Mouse (Mus musculus): ENCODE results near the gene Gpr183.

Gpr183 gene

DNA sequence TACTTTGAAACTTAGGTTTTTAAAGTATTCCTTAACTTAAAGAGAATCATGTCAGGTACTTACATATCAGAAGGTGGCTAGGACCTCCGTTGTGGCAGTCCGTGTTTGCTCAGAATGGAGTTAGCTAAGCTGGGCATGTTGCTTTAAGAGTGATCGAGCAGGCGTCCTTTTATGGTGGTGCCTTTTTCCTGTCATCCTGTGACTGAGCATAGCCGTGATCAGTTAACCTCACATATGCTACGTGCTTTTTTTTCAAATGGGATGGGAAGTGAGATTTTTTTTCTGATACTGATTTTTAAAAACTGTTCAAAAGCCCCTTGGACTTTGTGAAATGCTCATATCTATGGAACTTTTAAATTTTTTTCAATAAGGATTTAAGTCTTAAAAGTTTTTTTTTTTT, at the start of gene Gpr183:
Gpr183 (minus strand) TSS at position 206 of the 400 bp plus-strand sequence.
- no peak for DNase-seq

DNA sequence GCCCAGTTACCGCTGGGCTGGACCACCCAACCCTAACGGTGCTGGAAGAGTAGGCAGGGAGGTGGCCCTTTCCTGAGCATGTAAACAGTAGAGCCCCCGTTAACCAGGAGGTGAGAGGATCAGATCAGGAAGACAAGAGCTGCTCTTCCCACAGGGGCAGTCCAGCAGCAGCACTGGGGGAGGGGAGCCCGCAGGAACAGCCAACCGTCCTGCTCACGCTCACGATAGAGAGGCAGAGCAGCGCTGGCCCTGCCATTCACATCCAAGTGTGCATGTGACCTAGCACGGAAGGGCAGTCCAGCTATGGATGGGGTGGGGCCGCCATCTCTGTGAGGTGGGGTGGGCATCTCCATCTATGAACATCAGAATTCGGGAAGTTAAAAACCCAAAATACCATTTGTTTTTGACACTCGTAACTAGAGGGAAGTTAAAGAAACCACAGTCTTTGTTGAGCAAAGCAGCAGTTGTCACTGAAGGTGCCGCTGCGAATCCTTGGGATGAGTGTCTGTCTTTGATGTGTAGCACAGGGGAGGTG, 48.5 kb upstream of the Gpr183 start:
- DNase-seq: no peak

DNA sequence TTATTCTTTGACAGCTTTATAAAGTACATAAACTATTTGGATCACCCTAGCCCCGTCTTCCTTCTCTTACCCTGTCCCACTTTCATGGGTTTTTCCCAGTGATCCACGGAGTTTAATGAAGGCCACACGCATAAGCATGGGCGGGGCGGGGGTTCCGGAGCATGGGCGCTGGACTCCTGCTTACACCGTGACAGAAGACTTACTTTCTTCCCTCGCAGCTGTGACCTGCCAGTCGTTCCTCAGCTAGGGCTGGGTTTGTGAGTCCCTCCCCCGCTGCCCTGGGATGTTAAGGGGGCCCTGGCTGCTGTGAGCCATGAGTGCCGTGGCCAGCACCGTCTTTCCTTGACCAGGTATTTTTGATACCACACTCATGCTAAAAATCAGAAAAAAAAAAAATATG, 47.8 kb upstream of the Gpr183 start:
- DNase-seq: no peak

DNA sequence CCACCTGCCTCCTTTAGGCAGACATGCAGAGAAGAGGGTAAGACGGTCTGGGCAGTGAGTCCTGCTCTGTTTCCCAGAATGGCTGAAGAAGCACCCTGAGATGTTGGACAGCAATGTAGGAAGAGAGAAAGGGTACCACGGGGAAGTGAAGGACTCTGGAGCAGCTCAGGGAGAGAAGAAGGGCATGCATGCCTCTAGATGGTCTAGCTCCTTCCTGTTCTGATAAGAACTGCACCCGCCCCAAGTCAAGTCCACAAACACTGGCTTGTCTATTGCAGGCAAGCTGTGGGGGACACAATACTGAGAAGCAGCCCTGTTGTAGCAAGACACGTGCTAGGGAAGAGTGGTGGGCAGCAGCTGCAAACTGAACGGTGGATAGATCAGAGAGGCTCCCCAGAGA, 47.2 kb upstream of the Gpr183 start:
- DNase-seq: no peak

DNA sequence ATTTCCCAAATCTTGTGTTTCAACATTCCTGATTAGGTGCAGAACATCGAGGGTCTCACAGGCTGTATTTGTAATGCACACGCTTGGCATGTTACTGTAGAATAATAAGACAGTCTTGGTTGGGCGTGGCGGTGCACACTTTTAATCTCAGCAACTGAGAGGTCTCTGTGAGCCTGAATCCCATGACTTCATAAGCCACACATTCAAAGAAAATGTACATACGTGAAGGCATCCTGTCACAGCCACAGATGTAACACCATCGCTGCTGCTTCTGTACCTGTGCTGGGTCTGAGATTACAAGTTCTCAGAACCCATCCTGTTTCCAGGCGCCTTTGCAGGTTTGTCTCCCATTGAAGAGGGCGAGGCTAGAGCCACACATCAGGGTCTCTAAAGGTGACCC, 46.8 kb upstream of the Gpr183 start:
- DNase-seq: no peak

DNA sequence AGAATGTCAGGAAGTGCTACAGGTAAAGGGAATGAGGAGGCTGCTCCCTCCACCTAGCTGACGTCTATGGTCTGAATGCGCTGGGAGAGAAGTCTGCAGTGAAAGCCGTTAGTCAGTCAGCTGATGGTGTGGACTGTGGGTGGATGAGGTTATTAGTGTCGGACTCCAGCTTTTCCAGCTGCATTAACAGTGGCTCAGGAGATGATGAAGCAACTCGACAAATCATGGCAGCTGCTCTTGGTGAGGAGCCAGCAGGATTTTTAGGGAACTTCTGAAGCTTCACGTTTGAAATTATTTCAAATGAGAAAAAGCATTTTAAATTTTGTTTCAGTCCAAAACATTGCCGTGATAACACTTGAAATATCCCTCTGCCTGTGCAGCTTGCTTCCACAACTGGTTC, 45.3 kb upstream of the Gpr183 start:
- DNase-seq: no peak

DNA sequence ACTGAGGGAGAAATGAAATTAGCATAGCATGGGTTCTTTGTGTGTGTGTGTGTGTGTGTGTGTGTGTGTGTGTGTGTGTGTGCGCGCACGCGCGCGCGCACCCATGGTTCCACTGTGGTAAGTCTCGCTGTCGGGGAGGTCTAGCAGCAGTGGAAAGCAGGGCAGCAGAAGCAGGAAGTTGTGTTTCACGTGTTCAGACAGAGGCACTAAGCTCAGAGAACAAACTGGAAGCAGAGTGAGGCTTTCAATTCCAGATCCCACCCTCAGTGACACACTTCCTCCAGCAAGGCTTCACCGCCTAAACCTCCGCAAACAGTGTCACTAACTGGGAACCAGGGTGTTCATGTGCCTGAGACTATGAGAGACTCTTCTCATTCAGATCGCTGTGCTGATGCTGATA, 44.5 kb upstream of the Gpr183 start:
- DNase-seq: peak; percentile 78

DNA sequence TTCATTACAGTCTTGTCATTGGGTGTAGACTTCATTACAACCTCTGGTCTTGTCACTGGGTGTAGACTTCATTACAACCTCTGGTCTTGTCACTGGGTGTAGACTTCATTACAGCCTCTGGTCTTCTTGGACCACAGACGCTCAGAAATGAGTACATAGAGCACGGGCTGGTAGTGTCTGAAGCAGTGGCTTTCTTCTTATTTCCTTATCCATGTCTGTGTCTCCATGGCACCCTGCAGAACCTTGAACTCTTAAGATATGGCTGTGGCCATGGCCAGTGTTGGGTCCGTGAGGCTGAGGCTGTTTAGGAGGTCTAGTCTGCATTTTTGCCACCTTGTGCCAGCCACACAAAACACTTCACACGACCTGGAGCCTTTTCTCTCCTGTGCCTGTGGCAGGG, 43.3 kb upstream of the Gpr183 start:
- no peak for DNase-seq

DNA sequence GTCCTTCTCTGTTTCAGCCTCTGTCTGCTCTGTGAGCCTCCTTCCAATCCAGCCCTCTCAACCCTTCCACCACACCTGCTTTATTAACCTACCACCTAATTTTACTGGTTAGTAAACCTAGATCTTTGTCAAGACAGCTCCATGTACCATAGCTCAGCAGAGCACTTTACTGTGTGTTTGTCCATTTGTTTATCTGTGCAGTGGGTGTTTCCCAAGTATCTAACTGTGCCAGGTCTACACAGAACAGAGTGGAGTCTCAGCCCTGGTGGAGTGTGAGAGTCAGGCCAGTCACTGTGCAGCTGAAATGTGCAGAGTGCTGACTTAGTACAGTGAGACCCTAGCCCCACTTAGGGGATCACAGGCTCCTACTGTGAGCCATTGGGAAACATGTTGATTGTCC, 38.8 kb upstream of the Gpr183 start:
- DNase-seq: no peak

DNA sequence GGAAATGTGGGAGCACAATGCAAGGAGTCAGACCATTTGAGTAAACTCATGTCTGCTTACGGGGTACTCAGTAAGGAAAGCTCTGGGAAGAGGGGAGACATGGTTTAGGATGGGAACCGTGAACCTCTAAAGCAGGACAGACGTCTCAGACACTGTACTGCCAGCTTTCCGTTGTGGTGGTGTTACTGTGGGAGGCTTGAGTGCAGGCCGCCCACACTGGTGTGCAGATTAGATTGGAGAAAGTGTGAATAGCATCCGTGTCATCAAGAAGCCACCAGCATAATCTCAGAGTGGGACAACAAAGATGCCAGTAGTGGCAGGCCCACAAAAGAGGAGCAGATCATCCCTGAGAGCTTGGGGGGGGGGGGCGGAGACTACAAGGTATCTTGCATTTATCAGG, 37.2 kb upstream of the Gpr183 start:
- no peak for DNase-seq

DNA sequence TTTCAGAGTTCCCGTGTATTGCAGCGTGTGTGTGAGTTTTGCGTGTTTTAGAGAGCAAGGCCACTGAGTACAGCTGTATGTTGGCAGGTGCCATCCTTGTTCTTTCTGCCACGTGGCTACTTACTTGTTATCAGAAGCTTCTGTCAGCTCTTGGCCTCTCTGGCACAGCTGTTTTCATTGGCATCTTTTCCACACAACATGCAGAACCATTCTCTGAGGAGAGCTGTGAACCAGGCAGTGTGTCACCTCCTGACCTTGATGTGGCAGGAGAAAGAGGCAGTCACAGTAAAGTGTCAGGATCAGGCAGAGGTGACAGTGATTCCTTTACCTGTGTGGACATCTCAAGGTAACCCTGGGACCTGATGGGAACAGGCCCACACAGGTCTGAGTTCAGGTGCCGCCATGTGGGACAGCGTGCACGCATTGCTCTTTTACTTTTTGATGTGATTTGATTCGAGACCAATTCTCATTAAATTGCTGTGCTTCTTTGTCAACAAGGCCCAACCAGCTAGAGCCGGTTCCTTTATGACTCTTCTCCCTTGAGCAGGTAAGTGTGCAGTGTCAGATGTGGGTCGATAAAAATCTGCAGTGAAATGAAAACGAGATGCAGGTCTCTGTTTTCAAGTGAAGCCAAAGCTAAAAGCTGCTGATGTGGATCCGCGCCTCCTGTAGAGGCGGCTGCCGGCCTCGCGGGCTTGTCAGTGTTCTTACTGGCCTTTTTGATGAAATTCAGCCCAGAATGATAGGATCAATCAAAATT, 35.5 kb upstream of the Gpr183 start:
- DNase-seq: no peak

DNA sequence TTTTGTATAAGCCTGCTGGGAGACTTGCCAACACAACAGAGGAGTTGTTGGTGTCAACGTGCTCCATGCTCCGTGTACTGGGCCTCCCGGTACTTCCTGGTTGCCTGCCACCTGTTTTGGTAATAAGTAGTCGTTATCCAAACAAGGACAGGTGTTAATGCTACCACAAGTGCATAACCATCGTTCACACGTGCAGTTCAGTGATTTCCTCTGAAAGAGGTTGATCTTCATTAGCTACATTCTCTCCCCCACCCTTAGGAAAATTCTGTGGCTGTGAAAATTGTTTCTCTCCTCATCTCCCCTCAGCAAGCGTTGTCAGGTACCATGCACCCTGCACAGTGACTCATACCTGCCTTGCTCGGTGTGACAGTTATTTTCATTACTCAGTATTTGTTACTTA, 34.5 kb upstream of the Gpr183 start:
- no peak for DNase-seq

DNA sequence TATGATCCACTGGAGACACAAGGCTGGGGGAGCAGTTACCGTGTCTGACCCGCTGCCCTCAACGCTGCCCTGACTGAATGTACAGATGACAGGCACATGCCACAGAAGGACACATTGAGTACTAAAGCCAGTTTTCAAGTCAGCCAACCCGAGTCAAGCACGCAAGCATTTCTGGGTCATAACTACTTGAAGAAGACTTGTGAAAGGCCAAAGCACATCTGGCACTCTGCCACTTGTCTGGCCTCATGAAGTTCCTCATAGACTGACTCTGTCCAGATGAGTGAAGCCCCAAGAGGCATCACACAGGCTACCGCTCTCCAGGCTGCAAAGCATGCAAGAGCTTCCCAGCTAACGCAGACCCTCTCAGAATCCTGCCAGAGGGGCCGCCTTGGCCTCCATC, 31.8 kb upstream of the Gpr183 start:
- peak; percentile 71 for DNase-seq

DNA sequence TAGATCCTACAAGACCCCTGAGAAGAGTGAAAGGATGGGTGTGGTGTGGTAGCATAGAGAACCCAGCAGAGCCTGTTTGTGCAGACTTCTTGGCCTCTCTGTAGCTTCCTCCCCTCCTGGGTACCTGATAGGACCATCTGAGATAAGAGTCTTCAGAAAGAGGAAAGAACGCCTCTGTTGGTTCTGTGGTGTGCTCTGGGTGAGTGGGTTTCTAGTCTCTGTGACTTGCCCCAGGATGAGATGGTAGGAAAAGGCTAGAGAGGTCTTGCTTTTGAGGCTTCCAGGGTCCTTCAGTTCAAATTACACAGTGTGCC, 30.5 kb upstream of the Gpr183 start:
- DNase-seq: no peak

DNA sequence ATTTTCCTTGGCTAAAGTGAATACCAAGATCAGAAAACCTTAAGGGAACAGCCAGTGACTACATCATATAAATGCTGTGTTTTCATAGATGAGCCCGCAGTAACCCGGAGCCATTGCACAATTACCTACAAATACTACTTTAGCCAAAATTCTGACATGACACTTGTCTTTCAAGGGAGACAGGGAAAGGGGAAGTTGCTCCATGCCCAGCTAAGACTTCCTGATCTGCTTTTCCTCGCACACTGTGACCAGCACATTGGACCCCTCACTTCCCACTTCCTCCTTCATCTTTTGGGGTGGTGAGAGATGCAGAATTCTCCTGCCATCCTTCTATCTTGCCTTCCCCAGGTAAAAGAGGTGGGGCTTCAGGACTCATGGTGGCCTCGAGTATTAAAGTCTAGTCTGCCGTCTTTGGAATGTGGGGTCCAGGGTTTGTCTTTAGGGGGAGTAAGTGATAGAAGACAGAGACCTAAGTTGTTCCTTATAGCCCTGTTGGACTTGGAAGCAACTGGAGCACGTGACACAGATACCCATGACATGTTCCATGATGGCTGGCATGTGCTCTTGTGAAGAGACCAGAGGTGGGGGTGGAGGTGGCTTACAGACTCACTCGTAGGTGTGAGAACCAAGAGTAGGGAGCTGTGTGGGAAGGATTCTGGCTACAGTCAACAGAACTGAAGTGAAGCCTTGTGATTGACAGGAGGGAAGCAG, 30.0 kb upstream of the Gpr183 start:
- no peak for DNase-seq

DNA sequence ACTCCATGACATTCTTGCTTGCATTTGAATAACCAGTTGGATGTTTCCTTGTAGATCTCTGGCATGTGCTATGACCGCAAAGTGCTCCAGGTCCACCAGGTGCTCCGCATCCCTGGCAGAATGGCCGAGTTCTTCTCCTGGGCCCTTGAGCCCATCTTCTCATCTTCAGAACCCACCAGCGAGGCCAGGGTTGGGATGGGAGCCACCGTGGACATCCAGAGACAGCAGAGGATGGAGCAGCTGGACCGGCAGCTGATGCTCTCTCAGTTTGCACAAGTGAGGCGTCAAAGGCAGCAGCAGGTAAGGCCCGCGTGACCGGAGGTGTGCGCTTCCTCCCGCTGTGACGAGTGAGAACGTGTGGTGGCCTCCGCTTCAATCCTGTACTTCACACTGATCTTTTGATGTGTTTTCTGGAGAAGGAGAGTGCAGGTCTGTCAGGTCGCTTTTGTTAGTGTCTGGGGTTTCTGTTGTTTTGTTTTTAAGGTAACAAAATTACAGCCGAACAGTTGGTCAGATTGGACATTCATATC, 29.2 kb upstream of the Gpr183 start:
- no peak for DNase-seq

DNA sequence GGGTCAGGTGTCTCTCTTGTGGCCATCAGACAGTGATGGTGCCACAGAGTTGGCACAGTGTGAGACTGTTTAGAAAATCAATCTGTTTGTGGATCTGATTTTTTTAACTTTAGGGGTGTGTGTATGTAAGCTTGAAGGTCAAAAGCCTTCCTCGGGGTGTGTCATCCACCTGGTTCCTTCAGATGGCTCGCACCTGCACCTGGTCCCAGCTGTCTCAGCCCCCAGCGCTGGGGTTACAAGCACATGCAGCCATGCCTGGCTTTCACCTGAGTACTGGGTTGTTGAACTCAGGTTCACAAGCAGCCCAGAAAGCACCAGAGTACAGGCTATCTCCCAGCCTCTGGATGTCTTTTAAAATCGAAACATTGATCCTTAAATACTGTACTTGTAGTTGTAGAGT, 28.6 kb upstream of the Gpr183 start:
- DNase-seq: no peak

DNA sequence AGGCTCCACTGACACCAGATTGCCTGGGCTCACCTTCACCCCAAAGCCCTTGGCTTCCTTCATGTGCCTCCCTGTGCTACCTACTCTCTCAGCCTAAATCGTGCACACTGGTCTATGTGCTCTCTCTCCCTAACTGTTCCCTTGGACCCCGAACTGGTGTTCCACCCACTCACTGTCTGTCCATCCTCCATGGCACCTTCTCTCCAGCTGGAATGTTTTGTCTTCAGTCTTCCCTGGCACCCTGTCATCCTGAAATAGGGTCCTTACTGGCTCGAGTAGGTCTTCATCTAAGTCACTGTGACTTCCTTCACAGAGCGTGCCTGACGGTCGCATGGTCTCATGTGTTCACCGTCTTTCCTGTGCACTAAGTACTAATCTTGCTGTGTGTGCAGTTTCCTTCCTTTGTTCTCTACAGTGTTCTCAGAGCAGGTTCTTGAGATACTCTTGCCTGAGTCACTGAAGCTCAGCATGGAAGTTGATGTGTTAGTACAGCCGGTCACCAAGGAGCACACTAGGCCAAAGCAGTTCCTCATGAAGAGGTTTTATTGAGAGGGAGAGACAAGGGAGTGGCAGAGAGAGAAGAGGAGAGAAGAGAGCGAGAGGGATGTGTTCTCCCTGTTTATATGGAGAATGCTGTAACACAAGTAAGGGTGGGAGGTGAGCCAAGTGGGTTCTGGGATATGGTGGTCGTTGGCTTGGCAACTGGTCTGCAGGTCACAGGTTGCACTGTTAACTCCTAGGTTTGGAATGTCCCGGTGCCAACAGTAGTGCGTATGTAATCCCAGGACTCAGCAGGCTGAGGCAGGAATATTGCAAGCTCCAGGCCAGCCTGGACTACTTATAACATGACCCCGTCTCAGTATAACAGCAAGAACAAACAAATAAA, 27.6 kb upstream of the Gpr183 start:
- no peak for DNase-seq

DNA sequence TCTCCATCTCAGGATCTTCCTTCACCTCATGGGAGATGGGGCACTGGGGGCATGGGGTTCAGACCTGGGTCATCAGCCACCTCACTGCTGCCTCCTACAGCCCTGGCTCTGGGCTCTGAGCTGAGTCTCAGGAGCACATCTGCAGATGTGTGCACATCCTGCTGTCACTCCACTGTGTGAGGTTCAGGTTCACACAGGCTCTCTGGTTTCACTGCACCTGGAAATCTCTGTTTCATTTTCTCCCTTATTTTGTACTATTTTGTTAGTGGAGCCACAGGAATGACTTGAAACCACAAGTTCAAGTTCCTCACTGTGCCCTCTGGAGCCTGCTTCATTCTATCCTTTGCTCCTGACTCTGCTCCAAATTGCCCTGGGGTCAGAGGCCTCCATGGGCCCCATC, 26.9 kb upstream of the Gpr183 start:
- no peak for DNase-seq

DNA sequence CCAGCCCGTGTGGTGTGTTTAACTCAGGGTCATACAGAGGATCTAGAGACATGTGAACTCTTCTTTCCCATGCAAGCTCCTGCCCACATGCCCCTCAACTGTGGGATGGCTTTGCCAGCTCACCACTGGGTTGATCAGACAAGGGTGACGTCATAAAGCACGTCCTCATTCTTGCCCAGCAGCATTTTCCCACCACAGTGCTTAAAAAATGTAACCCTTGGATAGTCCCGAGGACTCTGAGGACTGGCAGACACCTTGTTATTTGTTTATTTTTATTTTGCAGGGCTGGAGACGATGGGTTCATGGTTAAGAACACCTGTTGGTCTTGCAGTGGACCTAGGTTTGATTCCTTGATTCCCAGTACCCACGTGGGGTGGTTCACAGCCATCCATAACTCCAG, 25.9 kb upstream of the Gpr183 start:
- no peak for DNase-seq

DNA sequence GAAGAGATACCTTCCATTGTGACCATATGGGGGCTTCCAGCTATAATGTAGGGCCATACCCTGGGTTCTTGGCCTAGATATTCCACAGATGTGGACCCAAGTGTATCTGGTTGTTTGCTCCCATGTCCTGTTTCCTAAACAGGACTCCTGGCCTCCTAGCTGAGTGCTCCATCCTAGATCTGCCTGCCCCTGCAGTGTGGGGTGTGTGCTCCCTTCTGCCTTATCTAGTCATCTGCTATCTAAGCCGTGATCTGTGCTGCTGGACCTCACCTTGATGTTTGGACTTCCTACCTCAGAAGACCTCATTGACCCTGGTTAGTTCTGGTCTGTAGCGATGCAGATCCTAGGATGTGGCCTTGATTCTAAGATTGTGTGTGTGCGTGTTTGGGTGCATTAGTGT, 24.9 kb upstream of the Gpr183 start:
- DNase-seq: no peak

DNA sequence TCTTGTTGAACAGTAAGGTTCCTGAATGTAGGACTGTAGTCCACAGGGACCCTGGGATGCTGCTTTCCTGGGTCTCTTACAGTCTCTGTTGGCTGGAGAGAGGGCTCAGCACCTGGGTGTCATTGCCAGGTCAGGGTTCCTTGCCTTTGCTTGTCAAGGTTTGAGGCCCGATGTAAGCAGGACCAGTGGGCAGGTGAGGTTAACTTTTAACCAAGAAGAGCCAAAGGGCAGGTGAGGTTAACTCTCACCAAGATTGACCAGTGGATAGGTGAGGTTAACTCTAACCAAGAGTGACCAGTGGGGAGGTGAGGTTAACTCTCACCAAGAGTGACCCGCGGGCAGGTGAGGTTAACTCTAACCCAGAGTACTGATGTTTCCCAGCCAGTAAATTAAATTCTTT, 24.3 kb upstream of the Gpr183 start:
- no peak for DNase-seq

DNA sequence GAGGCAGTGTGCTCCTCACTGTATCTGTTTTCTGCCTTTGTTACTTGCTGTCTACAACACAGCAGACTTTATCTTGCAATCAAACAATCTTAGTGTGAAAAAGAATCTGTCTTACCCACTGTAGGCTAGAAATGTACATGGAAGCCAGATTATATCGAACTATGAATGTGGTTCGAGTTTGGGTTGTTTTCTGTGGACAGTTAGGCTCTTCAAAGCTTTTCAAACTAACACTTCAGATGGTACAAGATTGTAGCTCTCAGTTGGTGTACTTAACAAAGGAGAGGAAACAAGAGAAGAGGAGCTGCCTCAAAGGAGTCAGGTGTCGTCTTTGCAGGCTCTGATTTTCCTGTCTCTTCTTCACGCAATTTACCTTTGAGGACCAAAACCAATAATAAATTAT, 22.7 kb upstream of the Gpr183 start:
- DNase-seq: no peak

All from layer of hippocampus, adult 9-11 months (tissue).